Mouse (Mus musculus) CH12.LX (cell line): ENCODE data around the gene Gas2l1. TPM values are rescaled to one million over a fixed set of nuclear protein-coding genes. Genes with fewer than 3 reads are reported as not detected.
"Not testable (repeated sequence)": the region's sequence is repeated elsewhere in the genome, so short reads cannot be mapped to it uniquely, and the experiment has no call there.

ENCODE experiments used
- DNase-seq: peaks from one replicate; pipeline ENCODE4 v3.0.0-alpha.2; 2013; ENCODE audit errors: extremely low read depth
- H3K27ac ChIP-seq: 2 replicates; pipeline ENCODE4 v1.5.1; 2012; ENCODE audit warnings: low read depth, mild to moderate bottlenecking, control low read depth, moderate library complexity; ENCODE audit not compliant: insufficient read depth
- H3K27me3 ChIP-seq: replicated peaks from 2 replicates; pipeline ENCODE3; 2012; ENCODE audit warnings: inconsistent platforms
- H3K36me3 ChIP-seq, 2 experiments: replicated peaks in 1 of 2; 2 replicates each; pipeline versions ENCODE3 to v1.6.1; 2012; ENCODE audit warnings: inconsistent platforms in 1 of 2, low read length in 1 of 2, mild to moderate bottlenecking in 1 of 2, mixed read lengths in 1 of 2, moderate library complexity in 1 of 2; ENCODE audit not compliant: control insufficient read depth in 1 of 2, insufficient read depth in 1 of 2
- H3K4me1 ChIP-seq, 2 experiments: 2 replicates each; pipeline ENCODE4 v1.6.1; 2012; ENCODE audit warnings: inconsistent platforms in 1 of 2, moderate library complexity in 1 of 2; ENCODE audit not compliant: insufficient read depth in 2 of 2, control insufficient read depth in 1 of 2
- H3K4me2 ChIP-seq: 2 replicates; pipeline ENCODE4 v1.6.1; 2012; ENCODE audit warnings: low read depth, mild to moderate bottlenecking, control low read depth; ENCODE audit not compliant: poor library complexity, insufficient read depth, severe bottlenecking
- H3K4me3 ChIP-seq, 3 experiments: fragments of 150-350 bp in 1 of 3; sonication (generic) in 1 of 3; replicated peaks in 1 of 3; 2 replicates each; pipeline versions ENCODE3 to v1.5.1; 2011 to 2012; ENCODE audit warnings: low read depth in 2 of 3, low read length in 2 of 3, mild to moderate bottlenecking in 2 of 3, moderate library complexity in 2 of 3, control low read depth in 1 of 3, improper control_type of control experiment in 1 of 3, inconsistent platforms in 1 of 3, mixed read lengths in 1 of 3; ENCODE audit not compliant: poor library complexity in 1 of 3
- H3K79me2 ChIP-seq: replicated peaks from 2 replicates; pipeline ENCODE4 v1.6.1; 2012; ENCODE audit warnings: mild to moderate bottlenecking, moderate library complexity; ENCODE audit not compliant: control insufficient read depth, poor library complexity, insufficient read depth, severe bottlenecking; ENCODE audit errors: extremely low read depth
- H3K9ac ChIP-seq: 2 replicates; pipeline ENCODE4 v1.6.1; 2012; ENCODE audit warnings: low read depth, mild to moderate bottlenecking, control low read depth, moderate library complexity; ENCODE audit not compliant: insufficient read depth
- H3K9me3 ChIP-seq: replicated peaks from 2 replicates; pipeline ENCODE3; 2012; ENCODE audit warnings: low read length, inconsistent platforms, mixed read lengths
- CTCF ChIP-seq, 2 experiments: IDR thresholded peaks in 1 of 2; conservative IDR thresholded peaks in 1 of 2; 2 replicates each; pipeline ENCODE4 v1.5.1; 2011 to 2012; ENCODE audit warnings: low read depth in 2 of 2, low read length in 2 of 2, improper control_type of control experiment in 1 of 2, inconsistent platforms in 1 of 2, mild to moderate bottlenecking in 1 of 2, moderate library complexity in 1 of 2
- ELF1 ChIP-seq: IDR thresholded peaks from 2 replicates; pipeline ENCODE4 v1.6.1; 2014; ENCODE audit warnings: low read depth, mild to moderate bottlenecking, inconsistent platforms, low read length, improper control_type of control experiment
- HCFC1 ChIP-seq: IDR thresholded peaks from 2 replicates; pipeline ENCODE4 v1.6.1; 2012; ENCODE audit warnings: low read depth, mild to moderate bottlenecking, inconsistent platforms, low read length, improper control_type of control experiment
- KAT2A ChIP-seq: IDR thresholded peaks from 2 replicates; pipeline ENCODE4 v1.6.1; 2012; ENCODE audit warnings: low read length, improper control_type of control experiment, inconsistent platforms; ENCODE audit not compliant: insufficient replicate concordance
- MAFK ChIP-seq: IDR thresholded peaks from 2 replicates; pipeline ENCODE4 v1.6.1; 2011; ENCODE audit warnings: low read length, improper control_type of control experiment; ENCODE audit not compliant: insufficient replicate concordance
- MEF2A ChIP-seq: IDR thresholded peaks from 2 replicates; pipeline ENCODE4 v1.6.1; 2014; ENCODE audit warnings: low read depth, mild to moderate bottlenecking, inconsistent platforms, low read length, improper control_type of control experiment, borderline replicate concordance
- MYC ChIP-seq: IDR thresholded peaks from 2 replicates; pipeline ENCODE4 v1.6.1; 2011; ENCODE audit warnings: low read depth, mild to moderate bottlenecking, improper control_type of control experiment, low read length
- NELFE ChIP-seq: IDR thresholded peaks from 2 replicates; pipeline ENCODE4 v1.6.1; 2011; ENCODE audit warnings: low read depth, low read length, improper control_type of control experiment
- PAX5 ChIP-seq: IDR thresholded peaks from 2 replicates; pipeline ENCODE4 v1.6.1; 2012; ENCODE audit warnings: low read length, inconsistent platforms, mixed read lengths
- POLR2A ChIP-seq: IDR thresholded peaks from 2 replicates; pipeline ENCODE4 v1.6.1; 2011; ENCODE audit warnings: low read depth, mild to moderate bottlenecking, improper control_type of control experiment, low read length
- POLR2AphosphoS2 ChIP-seq: IDR thresholded peaks from 2 replicates; pipeline ENCODE4 v1.6.1; 2011; ENCODE audit warnings: low read depth, low read length, improper control_type of control experiment
- RCOR1 ChIP-seq: conservative IDR thresholded peaks from 2 replicates; pipeline ENCODE4 v1.6.1; 2012; ENCODE audit warnings: low read depth, mild to moderate bottlenecking, inconsistent platforms, low read length, improper control_type of control experiment
- TCF12 ChIP-seq: IDR thresholded peaks from 2 replicates; pipeline ENCODE4 v1.6.1; 2014; ENCODE audit warnings: low read depth, mild to moderate bottlenecking, inconsistent platforms, low read length, improper control_type of control experiment
- UBTF ChIP-seq: IDR thresholded peaks from 2 replicates; pipeline ENCODE4 v1.6.1; 2012; ENCODE audit warnings: low read depth, mild to moderate bottlenecking, inconsistent platforms, low read length, improper control_type of control experiment, moderate library complexity
- USF1 ChIP-seq: IDR thresholded peaks from 2 replicates; pipeline ENCODE4 v1.6.1; 2014; ENCODE audit warnings: low read depth, mild to moderate bottlenecking, inconsistent platforms, low read length, improper control_type of control experiment
- ZC3H11A ChIP-seq: IDR thresholded peaks from 2 replicates; pipeline ENCODE4 v1.6.1; 2012; ENCODE audit warnings: low read depth, mild to moderate bottlenecking, inconsistent platforms, low read length, improper control_type of control experiment
- ZKSCAN1 ChIP-seq: IDR thresholded peaks from 2 replicates; pipeline ENCODE4 v1.6.1; 2012; ENCODE audit warnings: low read depth, inconsistent platforms, low read length, improper control_type of control experiment, borderline replicate concordance
- dilution Hi-C: fragments of 300-500 bp; cut with MboI; formaldehyde crosslinking; loops from 2 replicates; pipeline ENCODE4 v1.14.3; 2020; ENCODE audit warnings: low sequenced_read_pairs; ENCODE audit not compliant: extremely low pct_unique_long_range_greater_than_20kb, extremely low pct_ligation_motif_present
- in situ Hi-C: fragments of 300-500 bp; cut with MboI; formaldehyde crosslinking; loops from 3 replicates; pipeline ENCODE4 v1.14.3; 2019; ENCODE audit warnings: low sequenced_read_pairs, low pct_ligation_motif_present, low pct_unique_long_range_greater_than_20kb, mixed read lengths
- polyA plus RNA-seq: library from polyadenylated mRNA; unstranded; fragments of >175 nt; gene quantifications from 2 replicates; pipeline ENCODE4 v1.2.1, GENCODE M21; 2012; ENCODE audit warnings: low read depth; ENCODE audit not compliant: insufficient read length
- total RNA-seq, 2 experiments: library from RNA; depleted of rRNA; stranded (reverse); fragments of 300-350 nt in 1 of 2; fragments of >200 nt in 1 of 2; gene quantifications; 2 replicates each; pipeline ENCODE4 v1.2.3; 2012 to 2014

The Gas2l1 gene
- total and polyA plus RNA-seq, 3 experiments = 3.3 to 12.5 (median 8.8) TPM

GRCm38 (mm10) chr11:5091706-5092105, 26.6 kb upstream of the Gas2l1 start:
- no peak for TF ChIP-seq ELF1
- peak in 1 of 2 experiments; percentile 54; a peak in 2 of 4 replicates for TF ChIP-seq CTCF (conservative IDR thresholded peaks at IDR 0.05 in 1 of 2, IDR thresholded peaks at IDR 0.05 in 1 of 2; ENCODE audit: low read depth in 2 of 2, low read length in 2 of 2)
- TF ChIP-seq USF1 = no peak
- no peak for TF ChIP-seq PAX5
- in situ Hi-C loops = no loop called here
- no peak overlapping the region for H3K4me3 ChIP-seq
- H3K9me3 ChIP-seq = no peaks in the 10 kb centered on the region
- no peak overlapping the region for H3K9ac ChIP-seq
- peaks cover 0 to 38% of the 10 kb centered on the region in 2 experiments; a peak in 2 of 4 replicates for H3K4me1 ChIP-seq
- H3K4me2 ChIP-seq = no peak overlapping the region
- peak; percentile 50 for DNase-seq
- dilution Hi-C loops = no loop called here
- peaks cover 55 to 87% of the 10 kb centered on the region in 2 experiments for H3K36me3 ChIP-seq
- H3K27me3 ChIP-seq = no peaks in the 10 kb centered on the region
- H3K27ac ChIP-seq = no peak overlapping the region
- H3K79me2 ChIP-seq = peaks cover 92% of the 10 kb centered on the region

GRCm38 (mm10) chr11:5089147-5089546, 24.0 kb upstream of the Gas2l1 start:
- Histone ChIP-seq H3K27me3 (no peaks in the 10 kb centered on the region), H3K36me3 (peaks cover 76 to 97% of the 10 kb centered on the region in 2 experiments), H3K4me2 (no peak overlapping the region), H3K27ac (no peak overlapping the region), H3K4me1 (peaks cover 0 to 18% of the 10 kb centered on the region in 2 experiments; a peak in 2 of 4 replicates), H3K9me3 (no peaks in the 10 kb centered on the region), H3K79me2 (peaks cover 86% of the 10 kb centered on the region), H3K9ac (no peak overlapping the region), H3K4me3 (no peak overlapping the region)
- in situ Hi-C loops = no loop called here
- no peak for TF ChIP-seq MAFK
- TF ChIP-seq RCOR1 = no peak
- TF ChIP-seq UBTF = no peak
- TF ChIP-seq POLR2AphosphoS2 = no peak
- TF ChIP-seq NELFE = no peak
- no peak for TF ChIP-seq ZKSCAN1
- no peak for TF ChIP-seq CTCF (conservative IDR thresholded peaks at IDR 0.05 in 1 of 2, IDR thresholded peaks at IDR 0.05 in 1 of 2; ENCODE audit: low read depth in 2 of 2, low read length in 2 of 2)
- no peak for TF ChIP-seq MYC
- no peak for TF ChIP-seq HCFC1
- TF ChIP-seq ELF1 = no peak
- no peak; the same call in 1 of the 2 replicates for TF ChIP-seq POLR2A
- no peak for TF ChIP-seq TCF12
- TF ChIP-seq MEF2A = no peak
- TF ChIP-seq USF1 = no peak
- TF ChIP-seq ZC3H11A = no peak
- no peak for TF ChIP-seq KAT2A
- TF ChIP-seq PAX5 = no peak
- dilution Hi-C loops = no loop called here
- no peak for DNase-seq

- peaks cover 38% of the 10 kb centered on the region for H3K79me2 ChIP-seq
- H3K9me3 ChIP-seq, dilution Hi-C loops, H3K27ac ChIP-seq, DNase-seq, H3K27me3 ChIP-seq, in situ Hi-C loops, H3K4me2 ChIP-seq, H3K9ac ChIP-seq, H3K4me3 ChIP-seq, H3K4me1 ChIP-seq: not testable (repeated sequence)
- H3K36me3 ChIP-seq = peaks cover 71 to 82% of the 10 kb centered on the region in 2 experiments
These were observed 11.7 kb upstream of the Gas2l1 start for GRCm38 (mm10) chr11:5076843-5077242.
